Mouse (Mus musculus) kidney, postnatal 0 days (tissue): ENCODE measurements around the gene Actb. TPM values are rescaled to one million over a fixed set of nuclear protein-coding genes. Genes with fewer than 3 reads are reported as not detected.

ENCODE experiments used
- ATAC-seq: fragments of 200-750 bp; cut with Nextera tagmentation; replicated peaks from 2 replicates; pipeline ENCODE4 v1.8.0; 2017; ENCODE audit warnings: low read depth, moderate number of reproducible peaks, moderate TSS enrichment, moderate library complexity; ENCODE audit not compliant: low FRiP score
- DNase-seq: peaks from one replicate; pipeline ENCODE4 v3.0.0-alpha.2; 2016; ENCODE audit warnings: low spot score
- H3K27ac ChIP-seq: fragments of 300-500 bp; sonication (generic); 2 replicates; pipeline ENCODE4 v1.5.1; 2014; ENCODE audit warnings: mild to moderate bottlenecking
- H3K27me3 ChIP-seq: fragments of 300-500 bp; sonication (generic); 2 replicates; pipeline ENCODE4 v1.6.1; 2014; ENCODE audit warnings: low read length, mixed read lengths; ENCODE audit not compliant: insufficient read depth
- H3K36me3 ChIP-seq: fragments of 300-500 bp; sonication (generic); 2 replicates; pipeline ENCODE4 v1.6.1; 2014; ENCODE audit warnings: low read length, mixed read lengths; ENCODE audit not compliant: insufficient read depth
- H3K4me1 ChIP-seq: fragments of 300-500 bp; sonication (generic); replicated peaks from 2 replicates; pipeline ENCODE4 v1.6.1; 2014; ENCODE audit warnings: antibody characterized with exemption, low read length, mixed read lengths; ENCODE audit not compliant: insufficient read depth
- H3K4me2 ChIP-seq: fragments of 300-500 bp; sonication (generic); 2 replicates; pipeline ENCODE4 v1.6.1; 2014; ENCODE audit warnings: mild to moderate bottlenecking, low read length, moderate library complexity, mixed read lengths
- H3K4me3 ChIP-seq: fragments of 300-500 bp; sonication (generic); replicated peaks from 2 replicates; pipeline ENCODE4 v1.5.1; 2014; ENCODE audit warnings: low read depth, low read length
- H3K9ac ChIP-seq: fragments of 300-500 bp; sonication (generic); 2 replicates; pipeline ENCODE4 v1.6.1; 2014; ENCODE audit warnings: low read depth, low read length
- H3K9me3 ChIP-seq: fragments of 300-500 bp; sonication (generic); replicated peaks from 2 replicates; pipeline ENCODE4 v1.6.1; 2016; ENCODE audit warnings: low read length, inconsistent platforms, mixed read lengths
- CTCF ChIP-seq: IDR thresholded peaks from 2 replicates; pipeline ENCODE4 v1.5.1; 2016; ENCODE audit warnings: antibody characterized with exemption, low read depth, mild to moderate bottlenecking, moderate library complexity
- WGBS: fragments of 180-500 bp; shearing (Covaris S2); extraction: QIAGEN DNeasy Blood & Tissue Kit; methylation state at CpG from one replicate; pipeline ENCODE4 v1.1.7; 2014; 5-methylcytosine and 5-hydroxymethylcytosine counted together
- polyA plus RNA-seq: library from polyadenylated mRNA; unstranded; fragments of >200 nt; fragmentation: Nextera tagmentation; extraction: Ambion mirVana; gene quantifications from 2 replicates; pipeline ENCODE4 v1.2.1, GENCODE M21; 2015

Actb gene
- polyA plus RNA-seq, 1 experiment from 2014 or later, result 14,836 TPM

DNA sequence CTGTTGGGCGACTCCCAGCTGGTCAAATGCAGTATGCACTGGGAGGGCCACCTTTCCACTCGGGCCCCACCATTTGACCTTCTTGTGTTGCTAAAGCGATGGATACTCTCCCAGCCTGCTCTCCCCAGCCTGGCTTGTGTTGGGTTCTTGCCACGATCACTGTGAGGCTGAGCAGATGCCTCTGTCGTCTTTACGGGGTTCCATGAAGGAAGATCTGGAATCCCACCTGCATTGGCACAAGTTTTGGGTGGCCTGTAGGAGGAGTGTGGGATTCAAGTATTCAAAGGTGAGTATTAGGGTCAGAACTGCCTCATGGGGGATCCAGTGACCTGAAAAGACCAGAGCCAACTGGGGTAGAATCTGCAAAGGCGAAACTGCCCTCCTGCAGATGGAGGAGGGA lies 5.9 kb downstream of the Actb start:
- H3K36me3 ChIP-seq, result peaks cover 55% of the 10 kb centered on the region

DNA sequence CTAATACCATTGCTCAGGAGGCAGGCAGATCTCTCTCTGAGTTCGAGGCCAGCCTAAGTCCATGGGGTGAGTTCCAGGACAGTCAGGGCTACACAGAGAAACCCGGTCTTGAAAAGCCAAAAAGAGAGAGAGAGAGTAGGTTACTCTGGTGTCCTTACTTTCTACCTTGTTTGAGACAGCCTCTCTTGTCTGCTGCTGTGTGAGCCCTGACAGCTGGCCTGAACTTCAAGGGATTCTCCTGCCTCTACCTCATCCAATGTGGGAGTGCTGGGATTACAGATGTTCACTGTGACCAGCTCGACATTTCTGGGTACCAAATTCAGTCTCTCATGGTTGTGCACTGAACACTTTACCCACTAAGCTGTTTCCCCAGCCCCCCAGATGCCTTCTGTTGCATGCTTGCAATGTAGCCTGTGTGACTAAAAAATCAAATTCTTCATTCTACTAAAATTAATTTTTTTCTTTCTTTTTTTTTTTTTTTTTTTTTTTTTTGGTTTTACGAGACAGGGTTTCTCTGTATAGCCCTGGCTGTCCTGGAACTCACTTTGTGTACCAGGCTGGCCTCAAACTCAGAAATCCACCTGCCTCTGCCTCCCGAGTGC lies 6.5 kb downstream of the Actb start:
- Histone ChIP-seq H3K4me3 (no peak overlapping the region), H3K27ac (no peak overlapping the region), H3K9me3 (no peaks in the 10 kb centered on the region), H3K9ac (no peak overlapping the region), H3K4me2 (no peak overlapping the region), H3K27me3 (no peaks in the 10 kb centered on the region), H3K4me1 (peaks cover 3% of the 10 kb centered on the region; the same call in 1 of the 2 replicates), H3K36me3 (peaks cover 53% of the 10 kb centered on the region)
- 72% methylated on average over 5 of the region's 5 CpGs for WGBS
- ATAC-seq (no peak), DNase-seq (no peak)
- TF ChIP-seq CTCF, result no peak

More for the DNA sequence above, 5.9 kb downstream of the Actb start:
- no peak overlapping the region for H3K9ac ChIP-seq
- DNase-seq (no peak), ATAC-seq (no peak)
- no peak for TF ChIP-seq CTCF
- 66% methylated on average over 7 of the region's 7 CpGs for WGBS
- H3K4me1 ChIP-seq, result peaks cover 3% of the 10 kb centered on the region; the same call in 1 of the 2 replicates
- no peak overlapping the region for H3K4me3 ChIP-seq
- H3K4me2 ChIP-seq, result no peak overlapping the region
- H3K27ac ChIP-seq, result no peak overlapping the region
- no peaks in the 10 kb centered on the region for H3K9me3 ChIP-seq
- no peaks in the 10 kb centered on the region for H3K27me3 ChIP-seq

DNA sequence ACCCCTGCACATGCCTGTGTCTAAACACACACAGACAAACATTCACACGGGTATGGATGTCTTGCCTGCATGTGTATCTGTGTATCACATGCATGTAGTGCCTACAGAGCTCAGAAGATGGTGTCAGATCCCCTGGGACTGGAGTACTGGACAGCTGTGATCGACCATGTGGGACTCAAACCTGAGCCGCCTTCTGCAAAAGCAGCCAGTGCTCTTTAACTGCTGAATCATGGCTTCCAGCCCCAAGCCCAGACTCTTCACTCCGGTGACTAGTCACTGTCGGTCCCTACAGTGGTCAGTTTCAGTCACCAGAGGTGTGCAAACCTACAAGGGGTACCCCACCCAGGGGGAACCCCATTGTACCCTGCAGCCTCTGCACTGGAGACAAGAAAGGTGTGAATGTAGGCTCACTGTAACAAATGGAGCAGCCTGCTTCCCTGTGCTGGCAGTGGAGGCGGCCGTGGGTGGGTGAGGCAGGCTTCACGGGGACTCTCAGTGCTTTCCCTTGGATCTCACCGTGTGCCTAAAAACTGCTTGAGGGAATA lies 7.4 kb downstream of the Actb start:
- H3K9ac ChIP-seq, result no peak overlapping the region
- no peak for ATAC-seq
- H3K27ac ChIP-seq, result no peak overlapping the region
- TF ChIP-seq CTCF, result no peak
- peaks cover 44% of the 10 kb centered on the region for H3K36me3 ChIP-seq
- no peak overlapping the region for H3K4me2 ChIP-seq
- H3K4me3 ChIP-seq, result no peak overlapping the region
- peaks cover 7% of the 10 kb centered on the region for H3K4me1 ChIP-seq
- H3K27me3 ChIP-seq, result no peaks in the 10 kb centered on the region
- WGBS, result 80% methylated on average over 9 of the region's 9 CpGs
- H3K9me3 ChIP-seq, result no peaks in the 10 kb centered on the region
- no peak for DNase-seq

GRCm38 (mm10) chr5:142898316-142898715 lies 8.2 kb downstream of the Actb start:
- 74% methylated on average over 4 of the region's 4 CpGs for WGBS
- Histone ChIP-seq H3K4me2 (no peak overlapping the region), H3K36me3 (peaks cover 38% of the 10 kb centered on the region), H3K4me1 (peaks cover 10% of the 10 kb centered on the region), H3K4me3 (no peak overlapping the region), H3K9ac (no peak overlapping the region), H3K27me3 (no peaks in the 10 kb centered on the region), H3K27ac (no peak overlapping the region), H3K9me3 (no peaks in the 10 kb centered on the region)
- TF ChIP-seq CTCF, result no peak
- no peak for DNase-seq
- ATAC-seq, result no peak

DNA sequence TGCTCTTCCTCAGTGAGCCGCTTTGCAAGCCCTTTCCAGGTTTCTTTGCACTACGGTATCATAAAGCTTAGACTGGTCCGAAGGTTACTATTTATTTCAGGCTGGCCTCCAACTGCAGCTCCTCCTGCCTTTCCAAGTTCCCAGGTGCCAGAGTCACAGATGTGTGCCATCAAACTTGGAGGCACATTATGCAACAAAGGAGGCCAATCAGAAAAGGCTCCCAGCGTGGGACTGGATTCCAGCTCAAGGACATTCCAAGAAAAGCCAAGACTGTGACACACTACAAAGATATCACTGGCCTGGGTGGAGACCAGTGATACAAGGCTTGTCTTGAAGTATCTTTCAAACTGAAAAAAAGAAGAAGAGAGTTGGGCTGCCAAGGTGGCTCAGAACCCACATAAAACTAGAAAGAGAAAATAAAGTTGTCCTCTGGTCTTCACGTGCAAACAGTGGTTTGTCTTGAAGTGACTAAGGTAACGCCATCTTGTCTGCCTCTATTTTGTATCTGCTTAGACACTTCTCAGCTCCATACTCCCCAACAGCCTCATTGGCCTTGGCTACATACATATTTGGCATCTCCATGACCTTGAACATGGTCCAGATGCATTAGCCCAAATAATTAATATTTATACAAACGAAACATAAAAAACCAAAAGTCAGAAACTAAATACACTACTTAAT lies 8.8 kb downstream of the Actb start:
- 80% methylated on average over 7 of the region's 7 CpGs for WGBS
- H3K9ac ChIP-seq, result no peak overlapping the region

DNA sequence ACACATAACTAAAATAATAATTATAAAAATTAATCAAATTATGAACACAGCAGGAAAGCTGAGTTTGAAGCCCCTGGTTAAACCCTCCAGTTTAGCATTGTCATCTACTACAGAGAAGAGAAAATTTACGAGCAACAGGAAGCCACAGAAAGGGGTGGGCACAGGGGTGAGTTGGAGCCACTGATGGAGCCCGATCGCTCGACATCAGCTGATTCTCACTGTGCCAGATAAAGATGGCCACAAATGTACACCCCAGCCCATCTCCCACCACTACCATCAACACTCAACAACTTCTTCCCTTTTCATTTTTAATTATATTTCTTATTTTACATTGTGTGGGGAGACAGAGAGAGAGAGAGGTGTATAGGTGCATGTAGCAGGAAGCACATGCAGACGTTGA lies 9.8 kb downstream of the Actb start:
- ATAC-seq, result no peak
- Histone ChIP-seq H3K36me3 (peaks cover 22% of the 10 kb centered on the region), H3K9me3 (no peaks in the 10 kb centered on the region), H3K4me2 (no peak overlapping the region), H3K9ac (no peak overlapping the region), H3K27me3 (no peaks in the 10 kb centered on the region), H3K27ac (no peak overlapping the region), H3K4me3 (no peak overlapping the region), H3K4me1 (peaks cover 10% of the 10 kb centered on the region)
- TF ChIP-seq CTCF, result no peak
- no peak for DNase-seq
- 73% methylated on average over 5 of the region's 5 CpGs for WGBS

More for the DNA sequence above, 8.8 kb downstream of the Actb start:
- no peak for TF ChIP-seq CTCF
- ATAC-seq, result no peak
- H3K36me3 ChIP-seq, result peaks cover 32% of the 10 kb centered on the region
- H3K27ac ChIP-seq, result no peak overlapping the region
- H3K27me3 ChIP-seq, result no peaks in the 10 kb centered on the region
- H3K4me2 ChIP-seq, result no peak overlapping the region
- peaks cover 10% of the 10 kb centered on the region for H3K4me1 ChIP-seq
- no peaks in the 10 kb centered on the region for H3K9me3 ChIP-seq
- no peak overlapping the region for H3K4me3 ChIP-seq
- no peak for DNase-seq
